ENCODE assay signal across 10 mouse cellular contexts in the genomic region with DNA sequence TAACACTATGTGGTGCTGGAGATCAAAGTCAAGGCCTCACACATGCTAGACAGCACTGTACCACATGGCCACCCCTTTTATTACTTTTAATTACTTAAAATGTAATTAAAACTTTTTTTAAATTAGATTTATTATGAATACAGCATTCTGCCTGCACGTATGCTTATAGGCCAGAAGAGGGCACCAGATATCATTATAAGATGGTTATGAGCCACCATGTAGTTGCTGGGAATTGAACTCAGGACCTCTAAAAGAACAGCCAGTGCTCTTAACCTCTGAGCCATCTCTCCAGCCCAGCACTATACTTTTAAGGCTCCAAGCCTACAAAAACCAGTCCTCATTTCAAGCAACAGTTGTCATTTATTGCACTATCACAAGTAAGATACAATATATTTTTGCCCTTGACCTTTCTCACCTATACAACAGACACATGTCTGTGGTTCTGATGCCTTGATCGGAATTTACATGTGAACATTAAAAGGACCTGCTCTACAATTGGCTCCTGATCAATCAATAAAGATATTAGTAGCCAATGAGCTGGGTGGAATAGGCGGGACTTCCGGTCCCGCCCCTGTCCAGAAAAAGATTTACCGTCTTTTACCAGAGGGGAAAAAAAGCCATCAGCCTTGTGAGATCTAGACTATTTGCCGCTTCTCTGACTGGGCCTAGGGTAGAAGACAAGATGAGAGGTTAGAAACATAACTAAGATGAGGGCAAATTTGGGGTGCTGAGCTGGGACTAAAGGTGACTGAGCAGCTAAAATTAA. TPM values are rescaled to one million over a fixed set of nuclear protein-coding genes. Genes with fewer than 3 reads are reported as not detected.
DNase-seq lines count a peak whose midpoint lies in the region; ATAC-seq lines count a peak whose summit lies in the region.
"Had no signal": no experiment of that assay in that cellular context is flagged by ENCODE, and none has a peak within 500 bp of the region (broad histone marks: within the 10 kb centered on the region; RNA-seq: fewer than 3 reads in every experiment).

No protein-coding gene starts in this region.

- no peak overlapping the region for H3K9ac ChIP-seq in embryonic facial prominence, embryonic 15.5 days
- no peak overlapping the region for H3K9ac ChIP-seq in liver, embryonic 16.5 days (ENCODE audit: low read depth, low read length)
- H3K9ac ChIP-seq: limb, embryonic 12.5 days had no signal

- no peak overlapping the region for H3K27ac ChIP-seq in embryonic facial prominence, embryonic 15.5 days (replicated peaks)
- no peak overlapping the region for H3K27ac ChIP-seq in liver, embryonic 16.5 days (ENCODE audit: low read length)
- H3K27ac ChIP-seq: limb, embryonic 12.5 days had no signal

- WGBS in embryonic facial prominence, embryonic 15.5 days = 22% methylated on average over 7 of the region's 7 CpGs
- WGBS in liver, embryonic 16.5 days (ENCODE audit: insufficient replicate concordance) = 41% methylated on average over 7 of the region's 7 CpGs

- ATAC-seq in CD4-positive, CD25-positive, alpha-beta regulatory T cell, adult 4 months = no peak
- no peak for ATAC-seq in embryonic facial prominence, embryonic 15.5 days (ENCODE audit: insufficient number of reproducible peaks, low FRiP score, low TSS enrichment, low read depth)
- no peak for ATAC-seq in liver, embryonic 16.5 days (ENCODE audit: low read depth)
- no peak for ATAC-seq in megakaryocyte progenitor cell, adult 5-6 weeks (replicated peaks; ENCODE audit: poor library complexity)

- peak; percentile 24 for DNase-seq in CD4-positive, CD25-positive, alpha-beta regulatory T cell, adult 2 months (ENCODE audit: low read depth, low spot score)
- peak; percentile 73 for DNase-seq in 416B (ENCODE audit: low read depth)
- no peak for DNase-seq in layer of hippocampus, postnatal 36 days
- no peak for DNase-seq in left cerebral cortex, adult 18-20 months (ENCODE audit: low spot score in 2 of 2)
- DNase-seq: gastrocnemius, postnatal 36 days had no signal

- peak overlapping the region; percentile 12; the same call in 1 of the 2 replicates for H3K4me3 ChIP-seq in embryonic facial prominence, embryonic 15.5 days (replicated peaks)
- peak overlapping the region; percentile 18; the same call in 1 of the 2 replicates for H3K4me3 ChIP-seq in liver, embryonic 16.5 days (ENCODE audit: low read depth, low read length)
- H3K4me3 ChIP-seq: limb, embryonic 12.5 days had no signal

- H3K36me3 ChIP-seq in embryonic facial prominence, embryonic 15.5 days = no peaks in the 10 kb centered on the region
- no peaks in the 10 kb centered on the region for H3K36me3 ChIP-seq in liver, embryonic 16.5 days (ENCODE audit: control insufficient read depth, insufficient read depth)
- H3K36me3 ChIP-seq: limb, embryonic 12.5 days had no signal

- peaks cover 4% of the 10 kb centered on the region; the same call in 1 of the 2 replicates for H3K4me1 ChIP-seq in embryonic facial prominence, embryonic 15.5 days
- peaks cover 8% of the 10 kb centered on the region for H3K4me1 ChIP-seq in liver, embryonic 16.5 days (ENCODE audit: control insufficient read depth, low read depth, low read length)
- H3K4me1 ChIP-seq: limb, embryonic 12.5 days had no signal

- H3K4me2 ChIP-seq in embryonic facial prominence, embryonic 15.5 days (replicated peaks) = 0 out of 2 replicates have a peak overlapping the region, but pooled peaks have one; percentile 8
- no peak overlapping the region for H3K4me2 ChIP-seq in liver, embryonic 16.5 days (ENCODE audit: low read depth, low read length)
- H3K4me2 ChIP-seq: limb, embryonic 12.5 days had no signal

- H3K9me3 ChIP-seq in embryonic facial prominence, embryonic 15.5 days (replicated peaks) = no peaks in the 10 kb centered on the region
- no peaks in the 10 kb centered on the region for H3K9me3 ChIP-seq in liver, embryonic 16.5 days (replicated peaks; ENCODE audit: control insufficient read depth, low read length)
- H3K9me3 ChIP-seq: limb, embryonic 12.5 days had no signal

- H3K27me3 ChIP-seq in embryonic facial prominence, embryonic 15.5 days = no peaks in the 10 kb centered on the region
- H3K27me3 ChIP-seq in liver, embryonic 16.5 days (ENCODE audit: control insufficient read depth, insufficient read depth, low read depth, low read length) = no peaks in the 10 kb centered on the region
- H3K27me3 ChIP-seq: limb, embryonic 12.5 days had no signal

RNA-seq across cellular contexts. Expression of a gene that starts 4.6 kb away (rescaled TPM):
- 10 to 100 TPM; 24.3 to 29.5 TPM for polyA plus RNA-seq in CD4-positive, CD25-positive, alpha-beta regulatory T cell, adult 4 months (2017; shearing (Covaris generic))
- polyA plus RNA-seq in embryonic facial prominence, embryonic 15.5 days (2015; fragmentation: Nextera tagmentation; extraction: Ambion mirVana) = 41.3 and 42.6 TPM in 2 replicates
- 24.3 and 28.5 TPM in 2 replicates for polyA plus RNA-seq in liver, embryonic 16.5 days (2015; fragmentation: Nextera tagmentation; extraction: Ambion mirVana)
- total RNA-seq in megakaryocyte progenitor cell, adult 5-6 weeks (2015) = 52.5 and 63.5 TPM in 2 replicates
- total RNA-seq in megakaryocyte progenitor cell, adult 5-6 weeks (2017) = 34.2 and 39.8 TPM in 2 replicates
- total RNA-seq in layer of hippocampus, postnatal 36 days (2021) = 10 to 100 TPM; 68.2 to 69.2 TPM
- total RNA-seq in left cerebral cortex, adult 18-20 months (2021) = 10 to 100 TPM; 57.0 to 63.5 TPM

RNA-seq across cellular contexts. Expression of a gene that starts 5.5 kb away (rescaled TPM):
- 10 to 100 TPM; 27.8 to 30.3 TPM for polyA plus RNA-seq in CD4-positive, CD25-positive, alpha-beta regulatory T cell, adult 4 months (2017; shearing (Covaris generic))
- polyA plus RNA-seq in embryonic facial prominence, embryonic 15.5 days (2015; fragmentation: Nextera tagmentation; extraction: Ambion mirVana) = 48.3 and 50.0 TPM in 2 replicates
- polyA plus RNA-seq in liver, embryonic 16.5 days (2015; fragmentation: Nextera tagmentation; extraction: Ambion mirVana) = 11.1 and 12.8 TPM in 2 replicates
- total RNA-seq in megakaryocyte progenitor cell, adult 5-6 weeks (2015) = 30.7 and 34.6 TPM in 2 replicates
- total RNA-seq in megakaryocyte progenitor cell, adult 5-6 weeks (2017) = 11.5 and 32.2 TPM in 2 replicates
- total RNA-seq in layer of hippocampus, postnatal 36 days (2021) = 10 to 100 TPM; 23.5 to 27.1 TPM
- 10 to 100 TPM; 18.9 to 23.9 TPM for total RNA-seq in left cerebral cortex, adult 18-20 months (2021)

Comparison
In these comparisons a context has a peak if more than half of its experiments do, and no peak if none do; other contexts are left out.
1. DNase-seq: peak in CD4-positive, CD25-positive, alpha-beta regulatory T cell, adult 2 months (single experiment) and 416B (single experiment); none in layer of hippocampus, postnatal 36 days (0 of 2) and left cerebral cortex, adult 18-20 months (0 of 2).